Mouse (Mus musculus): ENCODE data around the gene Nup107.
A peak's percentile ranks its signal among the peaks of the same experiment; 100 is the strongest.

Gene Nup107

GRCm38 (mm10) chr10:117792141-117793091 is at the start of gene Nup107:
TSS of gene Nup107 (minus strand) at chr10:117792705.
- DNase-seq (ENCODE audit: low read depth) = peak; percentile 100

DNA sequence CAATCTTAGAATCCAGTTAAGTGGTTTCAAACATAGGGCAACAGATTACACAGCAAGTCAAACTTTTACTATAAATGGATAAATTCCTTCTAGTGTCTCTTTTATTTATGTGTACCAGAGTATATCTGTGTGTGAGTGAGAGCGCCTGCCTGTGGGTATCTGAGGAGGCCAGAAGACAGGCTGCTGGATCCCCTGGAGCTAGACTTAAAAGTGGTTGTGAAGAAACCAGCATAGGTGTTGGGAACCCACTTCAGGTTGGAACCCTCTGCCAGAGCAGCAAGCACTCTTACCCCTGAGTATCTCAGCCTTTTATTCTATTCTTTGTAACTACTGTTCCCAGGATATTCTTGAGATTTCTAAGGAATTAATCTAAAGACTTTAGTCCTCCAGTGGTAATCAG is 49.3 kb upstream of the Nup107 start:
- no peak for DNase-seq (ENCODE audit: low read depth)

- DNase-seq (ENCODE audit: low read depth) = peak; percentile 77
Measured at GRCm38 (mm10) chr10:117840431-117840995, 48.0 kb upstream of the Nup107 start.

- peak; percentile 66 for DNase-seq (ENCODE audit: low read depth)
Measured at GRCm38 (mm10) chr10:117839737-117840136, 47.2 kb upstream of the Nup107 start.

- DNase-seq (ENCODE audit: low read depth) = peak; percentile 71
Measured at GRCm38 (mm10) chr10:117838924-117839323, 46.4 kb upstream of the Nup107 start.

GRCm38 (mm10) chr10:117836354-117836753 is 43.8 kb upstream of the Nup107 start:
- peak; percentile 76 for DNase-seq (ENCODE audit: low read depth)

DNA sequence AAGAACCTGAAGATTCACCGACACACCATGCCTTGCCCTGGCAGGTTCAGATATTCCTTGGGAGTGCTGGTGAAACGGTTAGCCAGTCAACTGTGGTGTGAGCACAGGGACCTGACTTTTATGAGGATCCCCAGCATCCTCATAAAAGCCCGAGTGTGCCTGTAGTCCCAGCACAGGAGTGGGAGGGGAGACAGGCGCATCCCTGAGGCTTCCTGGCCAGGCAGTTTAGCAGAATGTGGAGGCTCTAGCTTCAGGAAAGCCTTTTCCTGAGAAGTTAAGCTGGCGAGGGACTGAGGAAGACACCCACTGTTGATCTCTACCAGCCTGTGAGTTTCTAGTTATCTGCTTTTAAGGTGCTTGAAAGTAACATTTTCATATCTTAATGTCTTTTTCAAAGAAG is 42.9 kb upstream of the Nup107 start:
- DNase-seq (ENCODE audit: low read depth) = no peak

DNA sequence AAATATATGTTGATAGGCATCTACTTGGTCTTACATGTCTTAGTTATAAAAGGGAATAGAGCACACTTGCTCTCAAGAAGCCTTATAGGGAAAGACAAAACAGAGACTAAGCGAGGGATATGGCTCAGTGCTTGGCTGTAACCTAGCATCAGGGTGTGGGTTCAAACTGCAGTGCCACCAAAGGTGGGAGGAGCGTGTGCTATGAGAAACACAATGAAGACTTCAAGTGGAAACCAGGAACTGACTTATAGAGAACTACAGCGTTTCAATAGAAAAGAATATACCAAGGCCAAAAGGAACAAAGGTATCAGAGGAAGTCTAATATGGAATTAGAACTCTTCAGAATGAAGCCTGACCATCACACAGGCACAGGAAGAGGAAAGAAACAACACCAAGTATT is 38.3 kb upstream of the Nup107 start:
- peak; percentile 70 for DNase-seq (ENCODE audit: low read depth)

GRCm38 (mm10) chr10:117829472-117830155 is 37.1 kb upstream of the Nup107 start:
- peak; percentile 83 for DNase-seq (ENCODE audit: low read depth)

DNA sequence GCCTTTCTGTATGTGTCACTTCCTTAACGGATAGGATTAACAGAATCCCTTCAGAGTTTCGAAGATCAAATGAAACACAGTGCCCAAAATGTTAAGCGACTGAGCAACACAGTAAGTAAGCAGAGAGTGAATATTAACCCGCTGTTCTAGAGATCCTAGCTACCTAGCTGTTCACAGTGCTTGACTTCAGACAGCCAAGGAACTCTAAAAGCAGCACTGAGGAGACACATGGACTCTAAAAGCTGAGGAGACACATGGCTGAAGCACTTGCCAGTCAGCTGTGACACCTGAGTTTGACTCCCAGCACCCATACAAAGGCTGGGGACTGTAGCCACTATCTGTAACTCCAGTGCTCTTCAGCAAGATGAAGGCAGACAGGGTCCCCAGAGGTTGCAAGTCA is 36.5 kb upstream of the Nup107 start:
- DNase-seq (ENCODE audit: low read depth) = no peak

DNA sequence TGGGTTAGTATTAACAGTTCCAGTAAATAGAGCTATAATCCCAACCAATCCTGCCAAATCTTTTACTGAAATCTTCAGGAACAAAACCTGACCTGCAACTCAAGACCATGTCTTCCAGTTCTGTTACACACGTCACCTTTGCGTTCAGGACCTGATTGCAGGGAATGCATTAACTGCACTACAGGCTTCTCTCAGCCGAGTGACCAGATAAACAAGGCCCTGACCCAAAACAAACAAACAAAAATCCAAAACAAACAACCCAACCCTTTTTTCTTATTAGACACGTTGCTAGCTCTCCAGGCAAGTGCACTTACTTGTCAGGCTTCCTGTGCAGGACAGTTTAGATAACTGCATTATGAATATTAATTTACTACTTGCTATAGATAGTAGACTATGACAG is 36.0 kb upstream of the Nup107 start:
- no peak for DNase-seq (ENCODE audit: low read depth)

GRCm38 (mm10) chr10:117824647-117825046 is 32.1 kb upstream of the Nup107 start:
- no peak for DNase-seq (ENCODE audit: low read depth)

GRCm38 (mm10) chr10:117824139-117824538 is 31.6 kb upstream of the Nup107 start:
- DNase-seq (ENCODE audit: low read depth) = no peak

DNA sequence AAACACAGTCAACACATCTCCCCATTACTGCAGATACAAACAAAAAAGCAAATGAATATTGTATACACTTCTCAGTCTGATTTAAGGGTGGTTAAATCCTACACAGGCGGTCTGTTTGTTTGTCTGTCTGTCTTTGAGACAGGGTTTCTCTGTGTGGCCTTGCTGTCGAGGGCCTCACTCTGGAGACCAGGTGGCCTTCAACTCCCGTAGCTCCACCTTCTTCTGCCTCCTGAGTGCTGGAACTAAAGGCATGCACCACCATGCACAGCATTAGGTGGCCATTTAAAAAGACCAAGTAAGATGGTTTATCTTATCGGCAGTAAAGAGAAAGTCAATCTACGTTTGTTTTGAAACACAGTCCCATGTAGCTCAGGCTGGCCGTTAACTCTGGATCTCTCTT is 30.8 kb upstream of the Nup107 start:
- no peak for DNase-seq (ENCODE audit: low read depth)

- no peak for DNase-seq (ENCODE audit: low read depth)
Measured at GRCm38 (mm10) chr10:117818600-117818999, 26.1 kb upstream of the Nup107 start.

- DNase-seq (ENCODE audit: low read depth) = no peak
Measured at GRCm38 (mm10) chr10:117816721-117817120, 24.2 kb upstream of the Nup107 start.

- DNase-seq (ENCODE audit: low read depth) = no peak
Measured at GRCm38 (mm10) chr10:117812501-117812900, 20.0 kb upstream of the Nup107 start.

- no peak for DNase-seq (ENCODE audit: low read depth)
Measured at GRCm38 (mm10) chr10:117811555-117811954, 19.1 kb upstream of the Nup107 start.

- DNase-seq (ENCODE audit: low read depth) = no peak
Measured at GRCm38 (mm10) chr10:117810506-117810905, 18.0 kb upstream of the Nup107 start.

DNA sequence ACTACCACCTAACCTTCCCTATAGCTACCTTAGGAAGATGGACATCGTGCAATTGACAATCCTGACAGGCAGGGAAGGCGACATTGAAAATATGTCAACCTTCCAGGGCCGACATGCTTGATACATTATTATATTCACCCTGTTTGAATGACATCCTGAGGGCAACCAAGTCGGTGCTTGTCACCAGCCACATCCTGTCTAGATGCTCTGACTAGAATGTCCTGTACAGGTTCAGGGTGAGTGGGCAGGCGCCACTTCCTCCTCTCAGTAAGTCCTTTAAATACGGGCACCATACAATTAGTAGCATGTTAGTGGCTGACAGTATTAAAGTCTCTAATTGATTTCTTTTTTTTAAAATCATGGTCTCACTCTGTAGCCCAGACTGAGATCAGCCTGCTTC is 15.6 kb upstream of the Nup107 start:
- DNase-seq (ENCODE audit: low read depth) = peak; percentile 84

GRCm38 (mm10) chr10:117805919-117806318 is 13.4 kb upstream of the Nup107 start:
- DNase-seq (ENCODE audit: low read depth) = no peak
